Mouse (Mus musculus) c-Kit-positive CD71-positive TER-119-negative erythroid progenitor cells, embryonic 14.5 days (primary cell): Measurements from ENCODE around the gene Snx30.
A peak's percentile ranks its signal among the peaks of the same experiment; 100 is the strongest.

Source experiments
- DNase-seq: peaks from one replicate; pipeline ENCODE4 v3.0.0-alpha.2; 2013; ENCODE audit warnings: low read depth

Snx30 gene

DNA sequence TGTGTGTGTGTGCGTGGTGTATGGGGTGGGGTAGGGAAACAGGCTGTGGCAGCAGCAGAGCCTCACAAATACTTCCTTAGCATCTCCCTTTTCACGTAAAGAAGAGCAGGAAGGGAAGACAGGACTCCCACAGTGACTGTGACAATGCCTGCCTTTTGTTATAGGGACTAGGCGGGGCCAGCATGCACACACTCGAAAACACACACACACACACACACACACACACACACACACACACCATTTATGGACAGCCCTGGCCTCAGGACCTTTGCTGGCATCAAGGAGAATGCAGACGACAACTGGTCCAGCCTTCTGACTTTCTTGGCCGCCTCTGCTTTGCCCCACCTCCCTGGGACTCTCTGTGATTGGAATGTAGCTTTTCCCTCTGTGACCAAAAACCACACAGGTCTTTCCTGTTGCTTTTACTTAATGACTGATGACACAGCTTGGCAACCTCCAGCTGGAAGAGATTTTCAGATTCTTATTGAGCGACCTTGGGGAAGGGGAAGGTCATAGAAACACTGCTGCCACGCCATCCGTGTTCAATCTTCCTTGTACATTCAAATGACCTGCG lies 102.1 kb downstream of the Snx30 start:
- no peak for DNase-seq

DNA sequence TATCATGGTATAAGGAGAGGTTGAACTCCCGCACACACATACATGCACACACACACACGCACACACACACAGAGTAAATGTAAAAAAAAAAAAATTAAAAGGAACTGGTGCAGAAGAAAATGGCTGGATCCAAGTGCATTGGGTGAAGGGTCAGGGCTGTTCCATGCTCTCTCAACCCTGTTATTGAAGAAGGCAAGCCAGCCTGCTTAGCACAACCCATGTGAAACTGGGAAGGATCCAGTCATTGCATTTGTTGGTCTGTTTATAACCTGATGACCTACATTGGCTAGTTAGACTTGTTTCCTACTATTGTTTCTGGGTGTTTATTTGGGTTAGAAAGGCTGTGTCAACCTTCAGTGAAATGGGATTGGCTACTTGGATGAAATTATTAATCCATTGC lies 103.1 kb downstream of the Snx30 start:
- no peak for DNase-seq

DNA sequence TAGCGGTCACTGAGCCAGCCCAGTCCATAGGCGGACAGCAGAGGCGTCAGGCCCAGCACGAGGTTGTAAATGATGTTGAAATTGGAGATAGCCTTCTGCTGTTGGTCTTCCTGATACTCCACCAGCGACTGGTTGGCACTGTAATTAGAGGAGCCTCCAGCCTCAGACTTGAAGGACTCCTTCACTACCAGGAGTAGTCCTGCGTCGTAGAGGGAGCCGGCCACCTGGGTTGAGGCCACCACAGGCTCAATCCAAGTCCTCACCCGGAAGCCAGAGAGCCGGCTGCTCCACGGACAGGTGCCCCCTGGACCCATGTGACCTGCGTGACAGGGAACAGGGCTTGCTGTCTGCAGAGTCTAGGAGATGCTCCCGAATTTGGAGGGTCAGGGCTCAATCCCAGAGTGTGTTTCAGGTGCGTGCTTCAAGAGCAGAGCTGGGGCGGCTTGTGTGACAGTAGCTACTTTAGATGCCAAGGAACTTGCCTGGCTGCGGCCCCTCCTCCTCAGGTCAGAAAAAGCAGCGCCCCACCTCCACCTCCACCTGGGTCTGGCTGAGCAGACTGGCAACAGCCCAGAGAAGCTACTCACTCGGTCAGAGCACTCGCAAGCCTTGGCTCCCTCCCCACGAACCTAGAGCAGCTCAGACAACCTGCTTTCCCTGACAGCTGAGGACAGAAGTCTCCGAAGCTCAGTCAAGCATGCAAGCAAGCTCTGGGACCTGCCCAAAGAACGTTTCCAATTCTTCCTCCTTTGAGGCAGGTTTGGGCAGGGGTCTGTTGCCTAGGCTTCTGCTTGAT lies 109.2 kb downstream of the Snx30 start, which contains the start of gene Slc46a2:
Gene Slc46a2 (minus strand): TSS at position 449 of the 796 bp plus-strand sequence.
- DNase-seq = no peak

DNA sequence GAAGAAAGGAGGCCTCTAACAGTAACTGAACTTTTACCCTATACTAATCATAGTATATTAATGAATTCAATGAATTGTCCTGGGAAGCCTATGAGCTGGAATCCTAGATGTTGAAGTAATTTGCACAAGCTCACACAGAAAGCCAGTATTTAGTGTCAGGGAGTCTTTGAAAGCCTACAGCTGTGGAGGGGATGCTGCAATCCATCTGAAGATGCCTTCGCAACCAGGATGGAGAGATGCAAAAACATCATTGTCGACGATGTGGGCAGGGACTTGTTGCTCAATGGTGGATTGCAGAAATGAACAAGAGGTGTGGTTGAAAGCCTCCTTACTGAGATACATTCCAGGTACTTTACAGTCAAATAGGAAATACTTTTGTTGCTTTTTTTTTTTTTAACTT lies 112.3 kb downstream of the Snx30 start:
- DNase-seq = no peak

DNA sequence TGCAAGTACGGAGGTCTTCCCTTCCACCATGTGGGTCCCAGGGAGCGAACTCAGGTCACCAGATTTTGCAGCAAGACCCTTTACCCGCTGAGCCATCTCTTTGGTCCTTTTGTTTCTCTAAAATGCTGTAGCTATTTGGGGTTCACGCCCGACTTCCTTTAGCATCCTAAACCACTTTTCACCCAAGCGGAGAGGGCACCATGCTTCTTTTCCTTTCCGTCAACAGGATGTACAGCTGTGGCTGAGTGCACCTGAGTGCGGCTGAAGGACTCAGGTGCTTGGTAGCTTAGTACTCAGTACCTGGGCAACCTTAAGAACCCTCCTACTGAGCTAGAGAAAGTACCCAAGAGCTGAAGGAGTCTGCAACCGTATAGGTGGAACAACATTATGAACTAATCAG lies 119.4 kb downstream of the Snx30 start:
- DNase-seq = no peak

DNA sequence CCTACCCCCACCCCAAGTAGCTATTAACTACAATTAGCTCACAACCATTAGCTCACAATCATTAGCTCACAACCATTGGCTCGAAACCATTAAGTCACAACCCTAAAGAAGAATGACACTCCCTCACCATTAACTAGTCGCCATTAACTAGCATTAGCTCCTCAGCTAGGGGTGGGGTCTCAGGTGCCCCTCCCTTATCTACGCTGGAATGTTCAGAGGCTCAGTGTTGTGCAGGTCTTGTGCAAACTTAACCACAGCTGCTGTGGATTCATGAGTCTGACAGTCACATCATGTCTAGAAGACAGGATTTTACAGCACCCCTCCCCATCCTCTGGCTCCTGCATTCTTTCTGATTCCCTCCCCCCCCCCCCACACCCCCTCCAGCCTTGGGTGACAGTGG lies 122.0 kb downstream of the Snx30 start:
- DNase-seq = no peak

DNA sequence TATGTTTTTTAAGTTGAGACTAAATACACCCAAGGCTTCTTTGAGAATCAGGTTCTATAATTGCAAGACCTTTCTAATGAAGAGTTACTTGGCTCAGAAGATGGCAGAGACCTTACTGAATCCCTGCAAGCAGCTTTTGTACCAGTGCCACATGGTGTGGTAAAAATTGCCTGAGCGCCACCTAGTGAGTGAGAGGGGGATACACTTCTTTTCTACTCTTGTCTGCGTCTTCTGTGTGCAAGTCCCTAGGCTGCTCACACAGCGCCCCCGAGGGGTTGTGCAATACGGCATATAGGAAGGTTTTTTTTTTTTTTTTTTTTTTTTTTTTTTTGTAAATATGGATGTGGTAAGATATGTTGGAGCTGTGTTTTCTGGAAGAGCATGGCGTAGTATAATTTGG lies 122.7 kb downstream of the Snx30 start:
- peak; percentile 47 for DNase-seq

DNA sequence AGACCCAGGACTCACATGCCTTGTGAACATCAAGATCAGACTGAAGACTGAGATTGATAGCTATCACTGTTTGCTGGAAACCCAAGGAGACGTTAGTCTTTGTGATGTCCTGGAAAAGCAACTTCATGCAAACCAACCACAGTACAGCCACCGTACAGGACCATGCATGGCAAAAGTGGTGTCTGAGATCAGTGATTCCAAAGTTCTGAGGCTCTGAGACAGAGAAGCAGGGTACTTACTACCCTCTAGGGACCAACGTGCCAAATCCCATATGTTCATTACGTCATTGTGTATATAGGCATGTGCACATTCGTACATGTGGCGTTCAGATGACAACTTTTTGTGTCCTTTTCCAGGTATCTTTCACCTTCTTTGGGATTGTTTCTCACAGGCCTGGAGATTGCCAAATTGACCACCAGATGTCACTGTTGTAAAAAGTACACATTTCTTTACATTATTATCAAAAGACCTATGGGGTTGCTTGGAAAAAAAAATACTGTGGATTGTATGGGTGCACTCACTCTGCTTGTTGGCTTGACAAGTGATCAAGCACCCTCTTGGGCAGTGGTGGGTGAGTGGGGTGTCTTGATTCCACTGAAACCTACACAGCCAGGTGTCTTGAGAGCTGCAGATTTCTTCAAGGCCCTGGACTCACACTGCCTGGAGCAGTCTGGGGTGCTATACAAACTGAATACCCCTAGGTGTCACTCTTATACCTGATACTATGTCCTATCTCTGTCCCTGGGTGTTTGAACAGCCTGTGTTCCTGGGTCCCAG lies 127.1 kb downstream of the Snx30 start:
- DNase-seq = peak; percentile 10

DNA sequence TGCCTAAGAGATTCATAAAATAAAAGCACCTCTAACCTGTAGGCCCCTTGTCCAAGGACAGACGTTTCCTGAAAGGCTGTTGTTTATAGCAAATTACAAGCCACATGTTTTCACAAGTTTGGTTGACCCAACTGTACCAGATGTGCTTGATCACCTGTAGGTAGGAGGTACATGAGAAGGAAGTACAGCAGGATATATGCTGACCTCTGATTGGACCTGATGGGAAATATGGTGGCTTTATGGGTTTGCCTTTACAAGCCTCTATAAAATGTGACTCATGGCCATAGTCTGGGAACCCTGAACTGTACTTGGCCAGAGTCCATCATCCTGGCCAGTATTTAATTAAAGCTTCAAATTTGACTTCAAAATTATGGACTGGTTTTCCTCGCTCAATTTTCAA lies 131.9 kb downstream of the Snx30 start:
- no peak for DNase-seq
